Mouse (Mus musculus): ENCODE data around the gene Arsg.
A peak's percentile ranks its signal among the peaks of the same experiment; 100 is the strongest.

Arsg gene

DNA sequence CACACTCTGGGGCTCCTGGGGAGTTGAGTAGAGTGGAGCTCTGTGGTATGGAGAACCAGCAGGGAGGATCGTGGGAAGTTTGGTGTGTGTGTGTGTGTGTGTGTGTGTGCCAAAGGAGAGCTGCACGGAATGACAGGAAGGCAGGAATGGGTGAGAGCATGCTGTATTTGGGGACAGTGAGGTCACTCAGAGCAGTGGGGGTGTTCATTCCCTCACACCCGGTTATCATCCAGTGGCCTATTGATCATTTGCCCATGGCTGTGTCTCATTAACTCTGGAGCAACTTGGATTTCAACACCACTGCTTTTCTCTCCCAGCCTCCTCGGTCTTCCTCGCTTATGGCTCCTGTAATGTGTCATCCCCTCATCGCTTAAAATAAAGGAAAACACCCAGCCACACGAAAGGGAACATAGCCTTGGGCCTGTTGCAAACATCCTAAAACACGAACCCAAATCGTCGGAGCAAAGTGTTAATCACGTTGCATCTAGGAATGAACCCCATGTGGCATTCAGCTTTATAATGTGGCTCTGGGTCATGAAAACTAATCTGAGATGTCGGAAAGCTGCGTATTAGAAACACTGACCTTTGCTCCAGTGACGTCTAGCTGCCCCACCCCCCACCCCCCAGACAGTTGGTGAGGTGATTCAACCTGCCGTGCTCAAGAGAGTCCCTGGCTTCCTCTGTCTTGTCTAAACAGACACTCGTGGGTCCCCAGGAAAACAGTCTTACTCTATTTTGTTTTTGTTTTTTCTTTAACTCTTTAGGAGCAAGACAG, 4.6 kb downstream of the Arsg start:
- TF ChIP-seq GATA4 (IDR thresholded peaks at IDR 0.05; ENCODE audit: insufficient replicate concordance, low read length) = peak; percentile 87

DNA sequence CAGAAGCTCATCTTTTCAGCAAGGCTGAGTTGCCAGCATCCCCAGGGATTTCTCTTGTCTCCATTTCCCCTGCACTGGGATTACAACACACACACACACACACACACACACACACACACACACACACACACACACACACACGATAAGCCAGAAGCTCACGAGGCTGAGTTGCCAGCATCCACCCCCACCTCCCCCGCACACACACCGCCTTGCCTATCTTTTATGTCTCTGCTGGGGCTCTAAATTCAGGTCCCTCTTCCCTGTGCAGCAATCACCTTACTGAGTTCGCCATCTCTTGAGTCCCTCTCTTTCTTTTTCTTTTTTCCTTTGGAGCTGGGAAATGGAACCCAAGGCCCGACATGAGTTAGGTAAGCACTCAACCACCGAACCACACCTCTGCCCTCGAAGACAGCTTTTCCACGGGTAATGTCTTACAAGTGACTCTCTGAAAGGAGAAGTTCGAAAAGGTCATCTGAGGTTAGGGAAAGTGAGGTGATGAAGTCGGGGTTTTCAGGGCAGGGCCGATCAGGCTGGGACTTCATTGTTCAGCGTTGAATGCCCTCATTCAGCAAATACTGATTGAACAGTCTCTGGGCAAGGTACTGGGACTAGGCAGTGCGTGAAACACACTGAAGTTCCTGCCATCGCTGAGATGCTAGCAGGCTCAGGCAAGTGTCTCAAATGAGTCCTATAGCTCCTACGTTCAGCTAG, 6.6 kb downstream of the Arsg start:
- TF ChIP-seq GATA4 (IDR thresholded peaks at IDR 0.05; ENCODE audit: insufficient replicate concordance, low read length) = no peak

DNA sequence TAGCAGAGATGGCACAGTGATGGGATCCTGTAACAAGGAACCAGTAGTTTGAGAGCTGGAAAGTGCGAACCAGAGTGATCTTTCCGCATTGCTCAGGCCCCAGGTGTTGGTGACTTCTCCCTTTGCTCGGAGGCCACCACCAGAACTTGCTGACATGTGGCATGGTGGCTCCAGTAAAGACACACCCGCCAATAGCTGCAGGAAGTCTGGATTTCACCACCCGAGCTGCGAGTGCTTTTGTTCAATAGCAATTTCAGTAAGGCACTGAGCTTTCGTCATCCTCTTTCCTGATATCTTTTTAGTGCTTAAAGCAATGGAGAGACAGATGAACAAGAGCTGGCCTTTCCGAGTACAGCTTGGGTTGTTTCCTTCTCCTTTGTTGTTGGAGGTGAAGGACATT, 7.3 kb downstream of the Arsg start:
- no peak for TF ChIP-seq GATA4 (IDR thresholded peaks at IDR 0.05; ENCODE audit: insufficient replicate concordance, low read length)

DNA sequence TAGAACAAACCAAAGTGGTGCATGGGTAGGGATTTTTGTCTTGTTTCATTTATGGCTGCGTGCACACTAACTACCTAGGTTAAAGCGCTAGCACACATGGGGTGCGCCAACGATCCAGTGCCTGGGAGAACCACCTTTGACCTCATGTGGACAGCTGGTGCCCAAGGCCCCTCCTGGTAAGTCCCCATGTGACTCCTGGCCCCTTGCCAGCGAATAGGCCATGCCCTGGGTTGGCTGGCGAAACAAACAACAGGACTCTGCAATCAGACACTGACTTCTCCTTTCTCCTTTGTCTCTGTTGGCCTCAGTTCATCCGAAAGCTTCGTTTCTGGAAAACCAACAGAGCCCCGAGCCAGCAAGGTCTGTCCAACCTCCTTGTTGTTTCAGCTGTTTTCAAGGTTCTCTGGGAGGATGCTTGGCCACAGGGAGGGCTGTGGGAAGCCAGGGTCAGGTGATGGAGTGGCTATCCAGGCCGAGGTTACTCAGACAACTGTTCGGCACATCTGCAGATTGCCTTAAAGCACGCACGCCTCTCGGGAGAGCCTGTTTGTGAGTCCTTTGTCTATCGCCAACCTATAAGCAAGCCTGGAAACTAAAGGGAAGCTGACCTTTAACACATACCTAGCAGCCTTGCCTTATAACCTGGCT, 12.3 kb downstream of the Arsg start:
- TF ChIP-seq GATA4 (IDR thresholded peaks at IDR 0.05; ENCODE audit: insufficient replicate concordance, low read length) = no peak

DNA sequence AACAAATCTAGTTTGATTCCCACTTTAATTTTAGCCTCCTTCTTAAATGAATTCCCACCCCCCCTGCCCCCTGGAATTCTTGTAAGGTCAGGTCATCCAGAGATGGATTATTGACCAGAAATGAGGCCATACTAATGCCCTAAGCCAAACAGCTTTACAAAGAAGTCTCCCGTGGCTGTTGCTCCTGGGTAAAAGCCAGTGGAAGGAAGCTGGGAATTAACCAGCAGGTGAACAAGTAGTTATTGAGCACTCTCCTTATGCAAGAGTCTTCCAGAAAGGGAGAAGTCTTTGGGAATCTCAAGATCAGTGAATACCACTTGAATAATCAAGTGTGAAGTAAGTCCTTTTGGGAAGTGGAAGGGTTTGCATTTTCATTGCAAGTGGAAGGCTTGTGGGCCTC, 13.9 kb downstream of the Arsg start:
- TF ChIP-seq GATA4 (IDR thresholded peaks at IDR 0.05; ENCODE audit: insufficient replicate concordance, low read length) = no peak

DNA sequence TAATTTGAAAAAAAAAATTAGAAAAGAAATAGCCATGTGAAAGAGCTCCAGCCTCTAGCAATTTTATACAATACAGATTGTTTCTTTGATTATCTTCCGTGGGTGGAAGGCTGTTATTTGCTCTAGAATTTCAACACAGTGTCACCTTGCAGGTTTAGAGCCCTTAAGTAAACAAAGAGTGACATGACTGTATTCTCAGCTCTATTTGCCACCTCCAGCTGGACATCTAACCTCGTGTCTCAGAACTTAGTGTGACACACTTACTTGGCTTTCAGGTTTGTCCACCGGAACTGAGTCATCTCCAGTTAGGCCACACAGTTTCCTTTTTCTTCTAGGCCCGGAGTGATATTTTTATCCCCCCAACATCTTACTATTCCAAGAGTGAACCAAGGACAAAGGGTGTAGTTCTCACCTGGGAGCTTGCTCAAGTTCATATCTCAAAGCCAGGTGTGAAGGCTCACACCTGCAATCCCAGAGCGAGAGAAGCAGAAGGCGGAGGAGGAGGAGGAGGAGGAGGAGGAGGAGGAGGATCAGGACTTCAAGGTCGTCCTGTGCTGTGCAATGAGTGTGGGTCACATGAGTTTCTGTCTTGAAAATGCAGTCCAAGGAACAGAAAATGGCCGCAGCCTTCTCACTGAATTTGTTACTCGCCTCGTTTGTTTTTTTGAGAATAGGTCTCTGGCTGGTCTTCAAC, 15.0 kb downstream of the Arsg start:
- 0 out of 2 replicates have a peak, but pooled peaks have one; percentile 28 for TF ChIP-seq GATA4 (IDR thresholded peaks at IDR 0.05; ENCODE audit: insufficient replicate concordance, low read length)

DNA sequence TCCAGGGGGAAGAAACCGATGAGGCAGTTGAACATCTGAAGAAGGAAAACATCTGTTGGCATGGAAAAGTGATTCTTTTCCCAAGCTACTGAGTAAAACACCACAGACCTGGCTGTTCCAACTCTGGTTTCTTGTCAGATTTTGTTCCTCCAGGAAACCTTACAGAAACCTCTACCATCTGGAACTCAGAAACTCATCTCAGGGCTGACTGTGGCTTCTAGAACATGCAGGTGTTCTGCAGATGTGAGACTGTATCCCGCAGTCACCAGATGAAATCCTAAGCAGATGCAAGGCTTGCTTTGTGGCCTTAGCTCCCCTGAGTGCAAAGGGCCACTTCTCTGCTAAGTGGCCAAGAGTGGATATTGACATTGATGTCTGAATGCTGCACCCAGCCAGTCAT, 16.6 kb downstream of the Arsg start:
- TF ChIP-seq GATA4 (IDR thresholded peaks at IDR 0.05; ENCODE audit: insufficient replicate concordance, low read length) = no peak

DNA sequence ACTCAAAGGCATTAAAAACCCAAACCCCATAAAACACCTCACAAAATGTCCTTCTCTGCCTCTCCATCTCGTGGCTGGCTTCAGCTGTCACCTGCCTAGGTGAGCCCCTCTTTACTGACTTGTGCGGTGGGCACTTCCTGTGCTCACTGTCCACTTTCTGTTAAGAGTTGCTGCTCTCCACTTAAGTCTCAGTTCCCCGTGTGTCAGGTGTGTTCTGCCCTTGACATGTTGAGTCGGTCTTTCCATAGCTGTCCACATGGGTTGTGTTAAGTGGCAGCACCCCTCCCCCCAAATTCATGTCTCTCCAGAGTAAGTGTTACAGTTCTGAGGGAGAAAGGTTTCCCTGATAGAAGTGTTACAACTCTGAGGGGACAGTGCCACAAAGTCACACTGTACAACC, 18.7 kb downstream of the Arsg start:
- no peak for TF ChIP-seq GATA4 (IDR thresholded peaks at IDR 0.05; ENCODE audit: insufficient replicate concordance, low read length)

DNA sequence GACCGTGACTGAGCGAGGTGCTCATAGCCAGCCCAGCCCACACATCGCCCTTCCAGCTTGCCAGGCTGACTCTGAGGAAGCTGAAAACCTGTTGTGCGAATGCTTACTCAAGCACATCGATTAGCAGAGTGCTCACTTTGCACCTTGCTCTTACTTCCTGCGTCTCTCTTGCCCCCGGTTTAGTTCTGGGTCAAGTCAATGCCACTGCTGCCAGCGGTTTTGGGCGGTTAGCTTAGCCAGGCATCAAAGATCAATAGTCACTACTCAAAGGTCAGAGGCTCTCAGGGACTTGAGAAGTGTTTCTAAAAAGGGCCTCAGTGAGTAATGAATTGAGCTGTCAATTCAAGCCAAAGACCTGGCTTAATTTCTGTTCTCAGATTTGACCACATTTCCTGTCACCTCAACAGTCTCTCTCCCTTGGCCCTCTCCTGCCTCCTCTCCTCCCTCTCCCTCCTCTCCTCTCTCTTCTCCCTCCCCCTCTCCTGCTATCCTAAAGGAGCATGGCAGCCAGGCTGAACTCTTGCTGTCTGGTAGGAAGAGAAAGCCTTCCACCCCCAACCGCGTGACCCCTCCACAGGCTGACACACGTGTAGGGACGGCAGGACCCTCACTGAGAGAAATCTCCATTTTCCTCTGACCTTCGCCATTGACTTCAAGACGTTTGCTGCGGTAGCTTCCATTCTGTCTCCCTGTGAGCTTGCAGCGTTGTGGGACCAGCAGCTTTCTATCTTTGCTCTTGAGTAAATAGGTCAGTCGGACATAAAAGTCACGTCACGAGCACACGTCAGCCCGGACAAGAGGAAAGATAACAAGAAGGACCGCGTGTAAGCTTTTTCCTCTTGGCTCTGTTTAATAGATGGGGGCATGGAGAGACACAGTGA, 22.0 kb downstream of the Arsg start:
- TF ChIP-seq GATA4 (IDR thresholded peaks at IDR 0.05; ENCODE audit: insufficient replicate concordance, low read length) = no peak

DNA sequence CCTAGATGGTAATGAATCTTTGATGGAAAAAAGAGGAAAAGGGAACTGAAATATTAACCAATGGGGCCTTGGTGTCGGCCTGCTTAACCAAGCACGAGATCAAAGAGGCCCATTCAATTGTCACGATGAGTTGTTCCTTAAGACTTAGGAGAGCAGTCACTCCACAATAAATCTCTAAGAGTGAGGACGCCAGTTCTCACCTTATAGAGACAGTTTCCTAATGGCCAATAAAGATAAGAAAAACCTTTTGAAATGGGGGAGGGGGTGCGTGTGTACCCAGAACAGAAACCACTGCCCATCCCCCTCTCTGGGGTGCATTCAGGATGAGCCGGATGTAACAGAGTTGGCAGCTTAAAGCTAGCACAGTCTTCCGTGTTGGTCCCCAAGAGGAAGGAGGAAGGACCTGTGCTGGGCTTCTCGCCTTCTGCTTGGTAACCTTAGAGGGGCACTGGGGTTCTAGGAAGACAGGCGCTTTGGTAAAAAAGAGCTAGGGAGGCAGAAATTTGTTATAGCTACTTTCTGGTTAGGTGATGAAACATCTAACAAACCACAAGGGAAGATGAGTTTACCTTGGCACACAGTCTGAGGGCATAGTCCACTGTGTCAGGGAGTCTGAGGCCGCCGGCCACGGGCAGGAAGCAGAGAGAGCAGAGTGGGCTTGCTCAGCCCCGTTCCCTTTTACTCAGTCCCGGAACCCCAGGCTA, 22.7 kb downstream of the Arsg start:
- no peak for TF ChIP-seq GATA4 (IDR thresholded peaks at IDR 0.05; ENCODE audit: insufficient replicate concordance, low read length)

DNA sequence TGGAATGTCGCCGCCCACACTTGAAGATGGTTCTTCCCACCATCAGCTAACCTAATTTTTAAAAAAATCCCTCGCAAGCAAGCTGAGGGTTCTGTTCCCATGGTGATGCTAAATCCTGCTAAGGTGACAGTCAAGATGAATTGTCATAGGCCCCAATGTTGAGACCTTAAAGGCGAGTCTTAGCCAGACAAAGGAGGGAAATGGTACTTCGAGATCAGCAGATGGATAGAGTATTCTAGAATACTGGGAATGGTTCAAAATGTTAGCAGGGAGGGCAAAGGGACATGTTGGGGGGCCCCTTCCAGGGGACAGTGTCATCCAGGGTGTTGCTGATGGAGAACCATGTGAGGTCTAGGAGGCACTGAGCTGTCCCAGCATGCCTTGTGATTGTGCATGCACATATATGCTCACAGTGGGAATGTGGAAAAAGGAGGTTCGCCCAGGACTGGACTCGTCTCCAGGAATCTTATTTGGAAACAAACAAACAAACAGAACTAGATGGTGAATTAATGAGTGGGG, 23.4 kb downstream of the Arsg start:
- TF ChIP-seq GATA4 (IDR thresholded peaks at IDR 0.05; ENCODE audit: insufficient replicate concordance, low read length) = no peak

DNA sequence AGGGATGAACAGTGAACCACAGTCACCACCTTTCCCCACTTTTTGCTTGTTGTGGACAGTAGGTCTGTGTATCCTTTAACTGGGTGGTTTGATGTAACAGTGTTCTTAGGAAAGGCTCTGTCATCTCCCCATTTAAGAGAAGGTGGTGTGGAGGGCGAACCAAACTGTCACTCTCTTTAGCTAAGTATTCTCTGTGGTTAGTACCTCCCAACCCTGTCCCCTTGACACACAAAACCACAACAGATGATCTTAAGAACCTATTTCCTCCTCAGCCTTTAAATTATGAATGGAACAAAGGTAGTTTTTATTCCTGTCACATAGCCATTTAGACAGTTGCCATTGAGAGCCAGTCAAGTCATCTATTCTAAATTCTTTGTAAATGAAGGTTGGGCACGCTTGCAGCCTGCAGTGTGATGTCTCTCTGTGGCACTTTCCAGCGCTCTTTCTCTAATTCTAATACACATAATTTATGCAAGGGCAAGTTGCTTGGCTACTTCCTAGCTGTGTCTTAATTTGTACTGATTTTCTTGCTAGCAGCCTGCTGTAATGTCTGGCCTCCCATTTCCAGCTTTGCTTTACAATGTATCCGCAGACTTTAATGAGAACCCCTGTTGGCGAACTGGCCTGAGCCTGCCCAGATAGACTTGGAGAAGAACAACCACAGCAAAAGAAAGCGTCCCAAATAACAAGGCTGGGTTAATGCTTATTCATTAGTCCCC, 24.0 kb downstream of the Arsg start:
- TF ChIP-seq GATA4 (IDR thresholded peaks at IDR 0.05; ENCODE audit: insufficient replicate concordance, low read length) = no peak

DNA sequence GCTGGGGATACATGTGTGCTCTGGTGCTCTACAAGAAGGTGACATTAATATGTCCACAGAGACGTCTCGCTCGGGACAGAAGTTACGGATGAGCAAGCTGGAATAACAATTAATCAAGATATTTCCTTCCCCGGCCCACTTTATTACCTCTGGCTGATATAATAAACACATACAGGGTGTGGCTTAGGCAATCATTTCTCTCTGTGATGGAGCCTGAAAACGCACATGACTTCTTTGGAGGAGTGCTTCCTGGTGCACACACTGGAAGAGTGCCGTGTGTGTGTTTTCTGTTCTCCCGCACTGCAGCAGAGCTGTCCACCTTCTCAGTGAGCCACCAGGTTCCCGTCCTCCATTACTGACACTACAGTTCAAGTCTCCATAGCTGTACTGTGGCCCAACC, 24.8 kb downstream of the Arsg start:
- TF ChIP-seq GATA4 (IDR thresholded peaks at IDR 0.05; ENCODE audit: insufficient replicate concordance, low read length) = no peak

Measured in liver, adult (tissue).